Mouse (Mus musculus) thymus, adult 2 months (tissue): ENCODE measurements around the gene Prrt1. TPM values are rescaled to one million over a fixed set of nuclear protein-coding genes. Genes with fewer than 3 reads are reported as not detected.

Experiments
- DNase-seq: peaks from one replicate; pipeline ENCODE4 v3.0.0; 2021
- H3K27ac ChIP-seq: fragments of 200-500 bp; 2 replicates; pipeline ENCODE4 v1.5.1; 2012; ENCODE audit warnings: low read length, control low read depth; ENCODE audit not compliant: control insufficient read depth, insufficient read depth
- H3K27me3 ChIP-seq: fragments of 200-500 bp; 2 replicates; pipeline ENCODE4 v1.6.1; 2012; ENCODE audit warnings: mild to moderate bottlenecking, low read length, moderate library complexity, mixed read lengths; ENCODE audit not compliant: control insufficient read depth, insufficient read depth
- H3K36me3 ChIP-seq: fragments of 200-500 bp; 2 replicates; pipeline ENCODE4 v1.6.1; 2012; ENCODE audit warnings: mild to moderate bottlenecking, low read length, moderate library complexity; ENCODE audit not compliant: control insufficient read depth, insufficient read depth
- H3K4me1 ChIP-seq: fragments of 200-500 bp; replicated peaks from 2 replicates; pipeline ENCODE4 v1.6.1; 2012; ENCODE audit warnings: low read length; ENCODE audit not compliant: control insufficient read depth, insufficient read depth
- H3K4me3 ChIP-seq: fragments of 200-500 bp; 2 replicates; pipeline ENCODE4 v1.5.1; 2012; ENCODE audit warnings: mild to moderate bottlenecking, low read length, control low read depth, moderate library complexity; ENCODE audit not compliant: control insufficient read depth, insufficient read depth
- CTCF ChIP-seq: fragments of 200-500 bp; IDR thresholded peaks from 2 replicates; pipeline ENCODE4 v1.5.1; 2012; ENCODE audit warnings: mild to moderate bottlenecking, control low read depth, low read length, moderate library complexity, borderline replicate concordance; ENCODE audit not compliant: control insufficient read depth, poor library complexity, insufficient read depth; ENCODE audit errors: extremely low read depth
- POLR2A ChIP-seq: fragments of 200-500 bp; IDR thresholded peaks from 2 replicates; pipeline ENCODE4 v1.6.1; 2012; ENCODE audit warnings: mild to moderate bottlenecking, low read length, control low read depth, moderate library complexity; ENCODE audit not compliant: control insufficient read depth, poor library complexity, insufficient read depth; ENCODE audit errors: extremely low read depth
- WGBS: fragments of 180-500 bp; shearing (Covaris S2); methylation state at CpG from one replicate; pipeline ENCODE4 v1.1.7; 2018; 5-methylcytosine and 5-hydroxymethylcytosine counted together
- polyA plus RNA-seq: library from polyadenylated mRNA; depleted of rRNA; stranded (reverse); fragments of >200 nt; gene quantifications from 2 replicates; pipeline ENCODE4 v1.2.3, GENCODE M21; 2012

Gene Prrt1
- polyA plus RNA-seq, 1 experiment, result 361 TPM

DNA sequence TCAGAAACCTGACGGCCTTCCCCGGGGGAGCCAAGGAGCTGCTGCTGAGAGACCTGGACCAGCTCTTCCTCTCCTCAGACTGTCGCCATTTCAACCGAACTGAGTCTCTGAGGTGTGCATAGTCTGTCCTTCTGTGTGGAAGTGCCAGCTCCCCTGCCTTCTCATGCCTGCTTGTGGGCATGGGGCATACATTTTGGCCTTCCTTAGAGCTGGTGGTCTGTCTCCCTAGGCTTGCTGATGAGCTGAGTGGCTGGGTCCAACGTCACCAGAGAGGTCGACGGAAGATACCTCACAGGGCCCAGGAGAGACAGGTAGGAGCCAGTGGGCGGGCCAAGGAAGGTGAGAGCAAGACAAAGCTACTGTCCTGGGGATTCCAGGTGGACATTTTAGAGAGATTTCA, 23.7 kb downstream of the Prrt1 start:
- Histone ChIP-seq H3K27me3 (no peaks in the 10 kb centered on the region), H3K4me3 (no peak overlapping the region), H3K27ac (no peak overlapping the region), H3K4me1 (0 out of 2 replicates have a peak, but pooled peaks cover 3% of the 10 kb centered on the region), H3K36me3 (no peaks in the 10 kb centered on the region)
- DNase-seq, result no peak
- 93% methylated on average over 8 of the region's 8 CpGs for WGBS
- no peak for TF ChIP-seq CTCF
- no peak for TF ChIP-seq POLR2A

DNA sequence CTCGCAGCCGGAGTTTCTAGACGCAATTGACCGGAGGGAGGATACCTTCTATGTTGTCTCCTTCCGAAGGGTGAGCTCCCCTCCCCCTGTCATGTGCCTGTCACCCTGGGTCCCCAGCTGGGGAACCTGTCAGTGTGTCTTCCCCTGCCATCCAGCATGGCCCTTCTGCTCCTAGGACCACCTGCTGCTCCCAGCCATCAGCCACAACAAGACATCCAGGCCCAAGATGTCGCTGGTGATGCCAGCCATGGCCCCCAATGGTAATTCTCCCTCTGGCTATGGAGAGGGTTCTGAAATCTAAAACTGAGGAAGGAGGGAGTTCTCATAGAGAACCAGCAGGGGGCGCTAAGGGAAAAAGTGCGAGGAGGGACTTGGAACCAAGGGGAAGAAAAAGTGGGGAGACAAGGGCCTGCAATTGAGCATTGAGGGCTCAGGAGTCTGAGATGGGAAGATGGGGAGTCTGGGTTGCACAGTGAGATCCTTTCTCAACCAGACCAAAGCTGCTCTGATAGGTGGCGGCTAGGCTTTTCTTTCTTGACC, 24.5 kb downstream of the Prrt1 start:
- TF ChIP-seq POLR2A, result no peak
- TF ChIP-seq CTCF, result peak; percentile 62; the same call in 1 of the 2 replicates
- DNase-seq, result peak; percentile 51
- Histone ChIP-seq H3K36me3 (no peaks in the 10 kb centered on the region), H3K4me3 (no peak overlapping the region), H3K27ac (no peak overlapping the region), H3K4me1 (no peaks in the 10 kb centered on the region), H3K27me3 (no peaks in the 10 kb centered on the region)
- 69% methylated on average over 9 of the region's 9 CpGs for WGBS

DNA sequence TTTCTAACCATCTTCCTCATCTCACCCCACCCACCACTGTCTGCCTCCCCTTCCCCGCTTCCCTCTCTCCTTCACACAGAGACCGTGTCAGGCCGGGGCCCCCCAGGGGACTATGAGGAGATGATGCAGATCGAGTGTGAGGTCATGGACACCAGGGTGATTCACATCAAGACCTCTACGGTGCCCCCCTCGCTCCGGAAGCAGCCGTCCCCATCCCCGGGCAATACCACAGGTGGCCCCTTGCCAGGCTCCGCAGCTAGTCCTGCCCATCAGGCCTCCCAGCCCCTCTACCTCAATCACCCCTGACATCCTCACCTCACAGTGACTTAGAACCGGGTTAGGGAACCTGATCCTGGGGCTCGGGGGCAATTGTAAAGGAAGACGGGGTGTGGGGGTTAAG, 25.1 kb downstream of the Prrt1 start:
- DNase-seq, result no peak
- WGBS, result 97% methylated on average over 13 of the region's 13 CpGs

DNA sequence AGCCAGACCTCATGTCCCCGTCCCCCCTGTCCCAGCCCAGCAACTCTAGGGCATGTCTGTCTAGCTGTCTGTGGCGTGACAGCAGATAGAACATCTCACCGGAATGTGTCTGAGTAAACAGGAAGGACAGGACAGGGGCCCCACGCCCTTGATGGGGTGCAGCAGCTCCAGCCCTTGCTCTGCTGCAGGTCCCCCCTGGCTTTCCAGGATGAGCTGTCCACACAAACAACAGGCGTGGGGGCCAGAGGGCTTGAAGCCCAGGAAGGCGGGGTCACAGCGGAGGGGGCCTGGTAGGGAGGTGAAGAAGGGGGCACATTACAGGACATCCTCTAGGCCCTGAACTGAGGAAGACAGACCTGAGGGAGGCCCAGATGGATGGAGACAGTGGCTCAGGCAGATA, 25.8 kb downstream of the Prrt1 start:
- no peaks in the 10 kb centered on the region for H3K36me3 ChIP-seq

More for the DNA sequence above, 25.1 kb downstream of the Prrt1 start:
- Histone ChIP-seq H3K4me3 (no peak overlapping the region), H3K36me3 (no peaks in the 10 kb centered on the region), H3K27ac (no peak overlapping the region), H3K27me3 (peaks cover 3% of the 10 kb centered on the region; the same call in 1 of the 2 replicates), H3K4me1 (no peaks in the 10 kb centered on the region)
- TF ChIP-seq CTCF (no peak), POLR2A (no peak)

DNA sequence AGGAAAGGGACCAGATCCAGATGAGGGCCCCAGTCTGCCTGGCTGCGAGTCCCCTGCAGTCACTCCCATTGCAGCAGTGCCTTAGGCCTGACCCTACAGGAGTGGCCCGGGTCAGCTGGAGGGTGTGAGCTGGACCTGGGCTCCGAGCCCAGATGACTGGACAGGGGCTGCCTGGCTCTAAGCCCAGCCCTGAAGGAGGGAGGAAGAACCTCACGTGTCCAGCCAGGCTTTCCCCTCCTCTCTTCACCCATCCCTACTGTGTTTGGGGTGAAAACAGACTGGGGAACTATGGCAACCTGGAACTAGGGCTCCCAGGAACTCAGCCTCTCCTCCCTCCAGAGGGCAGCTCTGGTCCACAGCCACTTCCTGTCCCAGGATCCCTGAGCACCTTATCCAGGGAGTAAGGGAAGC, 26.3 kb downstream of the Prrt1 start:
- 84% methylated on average over 4 of the region's 4 CpGs for WGBS
- no peaks in the 10 kb centered on the region for H3K4me1 ChIP-seq
- TF ChIP-seq POLR2A, result no peak
- TF ChIP-seq CTCF, result no peak
- peaks cover 4% of the 10 kb centered on the region; the same call in 1 of the 2 replicates for H3K27me3 ChIP-seq
- no peak overlapping the region for H3K4me3 ChIP-seq
- no peak for DNase-seq
- no peaks in the 10 kb centered on the region for H3K36me3 ChIP-seq
- H3K27ac ChIP-seq, result no peak overlapping the region

More for the DNA sequence above, 25.8 kb downstream of the Prrt1 start:
- Histone ChIP-seq H3K4me3 (no peak overlapping the region), H3K27ac (no peak overlapping the region), H3K4me1 (no peaks in the 10 kb centered on the region), H3K27me3 (peaks cover 4% of the 10 kb centered on the region; the same call in 1 of the 2 replicates)
- WGBS, result 98% methylated on average over 7 of the region's 7 CpGs
- TF ChIP-seq POLR2A, result no peak
- TF ChIP-seq CTCF, result no peak
- DNase-seq, result no peak

DNA sequence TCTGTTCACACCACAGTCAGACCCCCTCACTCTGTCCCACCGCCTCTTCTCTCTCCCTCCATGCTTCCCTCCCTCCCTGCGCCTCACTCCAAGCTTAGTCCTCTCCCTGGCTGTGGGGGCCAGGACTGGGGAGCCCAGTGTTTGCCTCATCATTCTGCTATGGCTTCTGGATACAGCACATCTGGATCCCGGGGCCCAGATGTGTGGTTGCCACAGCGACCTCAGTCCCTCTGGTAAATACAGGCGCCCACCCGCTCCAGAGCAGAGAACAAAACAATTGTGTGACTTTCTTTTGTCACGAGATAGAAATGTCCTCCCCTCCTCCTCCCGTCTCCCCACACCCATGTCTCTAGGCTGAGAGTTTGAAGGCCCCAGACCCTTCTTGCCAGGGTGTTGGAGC, 27.3 kb downstream of the Prrt1 start:
- Histone ChIP-seq H3K36me3 (no peaks in the 10 kb centered on the region), H3K27me3 (peaks cover 4% of the 10 kb centered on the region; the same call in 1 of the 2 replicates), H3K27ac (no peak overlapping the region), H3K4me3 (no peak overlapping the region), H3K4me1 (no peaks in the 10 kb centered on the region)
- WGBS, result 70% methylated on average over 8 of the region's 8 CpGs
- DNase-seq, result no peak
- no peak for TF ChIP-seq POLR2A
- no peak for TF ChIP-seq CTCF
